Mouse (Mus musculus) heart, adult 2 months (tissue): ENCODE data around the gene Cdh22. TPM values are rescaled to one million over a fixed set of nuclear protein-coding genes. Genes with fewer than 3 reads are reported as not detected.

Experiments
- DNase-seq, 2 experiments: peaks; one replicate each; pipeline ENCODE4 v3.0.0; 2021
- H3K27ac ChIP-seq: fragments of 200-600 bp; 2 replicates; pipeline ENCODE4 v1.8.1; 2022
- H3K27me3 ChIP-seq: fragments of 200-500 bp; 2 replicates; pipeline ENCODE4 v1.6.1; 2012; ENCODE audit warnings: mild to moderate bottlenecking, low read length, inconsistent platforms, mixed read lengths; ENCODE audit not compliant: control insufficient read depth, insufficient read depth
- H3K36me3 ChIP-seq: fragments of 200-500 bp; 2 replicates; pipeline ENCODE4 v1.6.1; 2012; ENCODE audit warnings: low read length, inconsistent platforms; ENCODE audit not compliant: control insufficient read depth, insufficient read depth
- H3K4me1 ChIP-seq: fragments of 200-500 bp; 2 replicates; pipeline ENCODE4 v1.6.1; 2011; ENCODE audit warnings: low read length; ENCODE audit not compliant: control insufficient read depth, insufficient read depth
- H3K4me3 ChIP-seq: fragments of 200-600 bp; 2 replicates; pipeline ENCODE4 v1.8.1; 2022
- H3K79me2 ChIP-seq: fragments of 200-500 bp; replicated peaks from 2 replicates; pipeline ENCODE4 v1.6.1; 2012; ENCODE audit warnings: mild to moderate bottlenecking, inconsistent platforms, low read length, moderate library complexity, mixed read lengths; ENCODE audit not compliant: control insufficient read depth, insufficient read depth
- H3K9ac ChIP-seq: fragments of 200-500 bp; 2 replicates; pipeline ENCODE4 v1.6.1; 2012; ENCODE audit warnings: low read depth, mild to moderate bottlenecking, control low read depth, inconsistent platforms, low read length, mixed read lengths
- CTCF ChIP-seq: fragments of 200-600 bp; IDR thresholded peaks from 2 replicates; pipeline ENCODE4 v1.8.1; 2022; ENCODE audit warnings: antibody characterized with exemption, mild to moderate bottlenecking, moderate library complexity
- EP300 ChIP-seq: fragments of 200-500 bp; IDR thresholded peaks from 2 replicates; pipeline ENCODE4 v1.6.1; 2011; ENCODE audit warnings: low read depth, low read length, control low read depth; ENCODE audit not compliant: insufficient read depth
- POLR2A ChIP-seq: fragments of 200-500 bp; IDR thresholded peaks from 2 replicates; pipeline ENCODE4 v1.6.1; 2011; ENCODE audit warnings: mild to moderate bottlenecking, low read depth, low read length, control low read depth; ENCODE audit not compliant: insufficient read depth
- WGBS: fragments of 180-500 bp; shearing (Covaris S2); methylation state at CpG from one replicate; pipeline ENCODE4 v1.1.7; 2018; 5-methylcytosine and 5-hydroxymethylcytosine counted together
- intact Hi-C: fragments of 180-260 bp; cut with DNase I; formaldehyde crosslinking; loops from one replicate; pipeline ENCODE4 v1.15.1; 2025
- polyA plus RNA-seq: library from polyadenylated mRNA; depleted of rRNA; stranded (reverse); fragments of >200 nt; gene quantifications from 2 replicates; pipeline ENCODE4 v1.2.3, GENCODE M21; 2012
- total RNA-seq, 2 experiments: library from RNA; stranded (reverse); gene quantifications; 2 replicates each; pipeline ENCODE4 v1.2.3; 2021

Gene Cdh22
- total and polyA plus RNA-seq, 3 experiments: 0.50 to 1.0 (median 0.65) TPM

DNA sequence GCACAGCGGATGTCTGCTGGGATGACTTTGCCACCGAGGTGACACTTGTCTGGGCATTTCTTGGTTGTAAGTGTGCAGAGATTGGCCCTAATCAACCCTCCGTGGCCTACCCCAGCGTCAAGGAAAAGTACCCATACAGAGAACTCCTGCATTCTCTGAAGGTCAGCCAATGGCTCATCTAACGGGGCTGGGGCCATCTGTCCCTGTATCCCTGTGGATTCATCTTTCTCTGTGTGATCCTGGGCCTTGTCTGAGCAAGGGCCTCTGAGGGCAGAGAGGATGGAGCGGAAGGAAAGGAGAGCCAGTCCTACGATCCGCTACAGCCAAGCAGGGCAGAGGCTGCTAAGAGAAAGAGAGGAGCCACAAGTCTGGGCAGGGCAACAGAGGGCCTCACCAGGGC is 15.7 kb downstream of the Cdh22 start:
- WGBS: 83% methylated on average over 8 of the region's 8 CpGs
- no peak for TF ChIP-seq EP300
- Histone ChIP-seq H3K4me3 (no peak overlapping the region), H3K36me3 (no peaks in the 10 kb centered on the region), H3K27ac (no peak overlapping the region), H3K79me2 (no peaks in the 10 kb centered on the region), H3K27me3 (peaks cover 6% of the 10 kb centered on the region), H3K4me1 (no peaks in the 10 kb centered on the region), H3K9ac (no peak overlapping the region)
- no peak for DNase-seq
- intact Hi-C loops: no loop called here

DNA sequence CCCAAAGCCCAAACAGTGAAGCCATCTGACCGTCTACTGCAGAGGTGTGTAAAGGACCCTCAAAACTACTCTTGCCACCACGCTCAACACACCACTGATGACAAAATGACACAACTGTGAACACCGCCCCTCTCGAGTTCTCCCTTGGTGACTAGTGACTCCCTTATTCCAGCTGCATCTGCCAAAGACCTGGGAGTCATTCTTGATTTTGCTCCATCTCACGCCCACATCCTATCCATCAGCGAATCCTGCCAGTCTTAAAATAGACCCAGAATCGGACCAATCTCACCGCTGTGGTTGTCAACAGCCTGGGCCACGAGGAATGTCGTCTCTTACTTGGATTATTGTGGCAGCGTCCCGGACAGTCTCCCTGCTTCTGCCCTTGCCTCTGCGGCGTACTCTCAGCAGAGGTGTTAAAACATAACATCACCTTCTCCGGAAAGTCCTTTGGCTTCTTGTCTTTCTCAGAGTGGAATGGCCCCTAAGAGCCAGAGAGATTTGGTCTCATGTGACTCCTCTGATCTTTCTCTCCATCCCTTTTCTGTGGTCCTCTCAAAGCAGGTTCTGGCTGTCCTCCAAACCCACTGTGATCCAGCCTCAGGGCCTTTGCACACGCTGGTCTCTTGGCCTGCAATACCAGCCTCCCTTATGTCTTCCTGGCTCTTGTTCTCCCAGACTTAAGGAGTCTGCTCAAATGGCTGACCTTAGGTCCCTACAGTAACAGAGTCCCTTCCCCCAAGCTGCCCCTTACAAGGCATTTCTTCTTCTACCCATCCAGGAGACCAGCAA is 17.1 kb downstream of the Cdh22 start:
- DNase-seq: peak in 1 of 2 experiments; percentile 10
- no peak overlapping the region for H3K27ac ChIP-seq
- no peak for TF ChIP-seq POLR2A
- TF ChIP-seq EP300: no peak
- no peak for TF ChIP-seq CTCF
- peaks cover 10% of the 10 kb centered on the region for H3K27me3 ChIP-seq
- H3K79me2 ChIP-seq: no peaks in the 10 kb centered on the region
- intact Hi-C loops: no loop called here
- no peak overlapping the region for H3K9ac ChIP-seq
- 50% methylated on average over 16 of the region's 16 CpGs for WGBS
- H3K4me3 ChIP-seq: no peak overlapping the region
- H3K4me1 ChIP-seq: no peaks in the 10 kb centered on the region
- H3K36me3 ChIP-seq: no peaks in the 10 kb centered on the region

DNA sequence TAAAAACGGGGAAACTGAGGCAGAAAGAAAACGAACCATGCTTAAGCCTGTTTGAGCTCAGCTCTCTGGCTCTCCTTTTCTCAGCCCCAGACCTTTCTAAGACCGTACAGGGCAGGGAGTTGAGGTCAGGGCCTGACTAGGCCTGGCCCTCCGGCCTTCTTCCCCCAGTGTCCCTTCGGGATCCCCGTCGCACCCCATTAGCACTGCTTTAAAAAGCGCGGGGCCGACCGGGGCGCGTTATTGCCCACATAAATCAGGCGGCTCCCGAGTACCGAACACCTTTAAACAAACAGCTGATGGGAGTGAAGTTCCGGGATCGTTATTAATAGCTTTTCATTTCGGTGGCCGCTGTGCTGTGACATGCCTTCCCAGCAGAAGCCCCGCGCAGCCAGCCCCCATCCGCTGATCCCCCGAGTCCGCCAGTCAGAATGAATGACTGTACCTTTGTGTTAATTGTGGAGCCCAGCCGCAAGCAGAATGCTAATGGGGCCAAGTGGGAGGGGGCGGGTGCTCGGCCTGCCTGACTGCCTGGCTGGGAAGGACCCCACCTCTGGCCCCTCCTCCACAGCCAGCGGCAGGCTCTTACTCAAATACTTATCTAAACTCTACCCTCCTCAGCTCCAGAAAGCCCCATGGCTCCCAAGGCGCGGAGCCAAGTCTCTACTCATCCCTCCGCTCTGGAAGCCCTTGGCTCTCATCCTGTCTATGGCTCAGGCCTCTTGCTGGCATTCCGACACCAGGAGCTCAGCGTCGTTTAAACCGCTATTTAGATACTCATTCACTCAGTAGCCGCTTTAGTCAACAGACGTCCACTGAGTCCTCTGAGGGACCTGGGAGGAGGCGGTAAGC is 19.3 kb downstream of the Cdh22 start:
- TF ChIP-seq EP300: no peak
- TF ChIP-seq POLR2A: no peak
- no peak for TF ChIP-seq CTCF
- Histone ChIP-seq H3K79me2 (no peaks in the 10 kb centered on the region), H3K4me1 (no peaks in the 10 kb centered on the region), H3K27ac (no peak overlapping the region), H3K27me3 (peaks cover 16% of the 10 kb centered on the region), H3K36me3 (no peaks in the 10 kb centered on the region), H3K9ac (no peak overlapping the region), H3K4me3 (no peak overlapping the region)
- 4% methylated on average over 39 of the region's 39 CpGs for WGBS
- intact Hi-C loops: no loop called here
- DNase-seq: peak in 1 of 2 experiments; percentile 16

DNA sequence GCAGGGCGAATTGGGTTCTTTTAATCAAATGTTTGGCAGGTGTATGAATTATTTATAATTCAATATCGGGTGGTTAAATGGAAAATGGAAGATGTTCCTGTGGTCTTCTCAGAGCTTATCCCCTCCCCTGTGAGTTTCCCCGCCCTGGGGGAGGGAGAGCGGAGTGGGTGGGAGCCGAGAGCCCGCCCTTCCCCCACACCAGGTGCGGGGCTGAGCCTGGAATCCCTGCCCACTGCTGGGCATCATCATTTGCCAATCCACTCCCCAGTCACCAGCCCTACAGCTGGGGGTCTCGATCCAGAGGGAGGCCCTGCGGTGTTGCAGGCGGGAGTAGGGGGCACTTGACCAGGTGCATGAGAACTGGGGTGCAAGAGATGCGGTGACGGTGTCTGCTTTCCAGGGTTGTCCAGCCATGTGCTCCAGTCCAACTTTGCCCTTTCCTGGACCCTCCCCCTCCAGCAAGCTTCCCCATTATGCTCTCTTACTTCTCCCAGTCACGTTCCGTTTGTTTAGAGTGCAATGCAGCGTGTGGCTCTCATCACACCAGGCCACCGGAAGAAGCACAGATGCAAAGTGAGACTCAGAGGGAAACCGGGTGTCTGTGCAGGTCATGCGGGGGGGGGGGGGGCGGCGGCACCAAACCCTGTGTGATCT is 23.1 kb downstream of the Cdh22 start:
- TF ChIP-seq POLR2A: no peak
- TF ChIP-seq CTCF: no peak
- TF ChIP-seq EP300: no peak
- Histone ChIP-seq H3K4me3 (no peak overlapping the region), H3K9ac (no peak overlapping the region), H3K36me3 (no peaks in the 10 kb centered on the region), H3K27ac (no peak overlapping the region), H3K79me2 (no peaks in the 10 kb centered on the region), H3K4me1 (no peaks in the 10 kb centered on the region), H3K27me3 (peaks cover 16% of the 10 kb centered on the region)
- no peak for DNase-seq
- WGBS: 6% methylated on average over 20 of the region's 20 CpGs
- intact Hi-C loops: no loop called here

DNA sequence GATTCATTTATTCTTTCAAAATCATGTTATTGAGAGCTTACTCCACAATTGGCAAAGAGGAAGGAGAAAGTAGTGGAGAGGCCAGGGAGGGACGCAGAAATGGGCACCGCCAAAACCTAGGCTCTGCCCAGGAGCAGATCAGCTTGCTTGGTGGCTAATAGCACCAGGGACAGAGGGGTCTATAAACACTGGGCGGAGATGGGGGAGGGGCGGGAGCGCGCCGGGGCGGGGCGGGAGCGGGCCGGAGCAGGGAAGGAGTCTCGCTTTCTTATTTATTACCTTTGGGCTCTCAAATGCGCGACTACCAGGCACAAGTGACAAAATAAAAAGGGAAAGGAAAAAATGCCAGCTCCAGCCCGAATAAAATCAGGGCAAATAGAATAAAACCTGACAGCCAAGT is 23.7 kb downstream of the Cdh22 start:
- TF ChIP-seq POLR2A (no peak), CTCF (no peak), EP300 (no peak)
- intact Hi-C loops: no loop called here
- Histone ChIP-seq H3K4me3 (no peak overlapping the region), H3K79me2 (no peaks in the 10 kb centered on the region), H3K36me3 (no peaks in the 10 kb centered on the region), H3K27me3 (peaks cover 14% of the 10 kb centered on the region), H3K27ac (no peak overlapping the region), H3K9ac (no peak overlapping the region), H3K4me1 (no peaks in the 10 kb centered on the region)
- no peak for DNase-seq
- 3% methylated on average over 15 of the region's 15 CpGs for WGBS
